Mouse (Mus musculus) gastrocnemius, postnatal 10 days (tissue): ENCODE results near the gene Rarg. TPM values are rescaled to one million over a fixed set of nuclear protein-coding genes. Genes with fewer than 3 reads are reported as not detected.
A peak's percentile ranks its signal among the peaks of the same experiment; 100 is the strongest.

Experiments used
- DNase-seq: peaks from one replicate; pipeline ENCODE4 v3.0.0; 2021; ENCODE audit warnings: mixed read lengths
- total RNA-seq, 2 experiments: library from RNA; stranded (reverse); gene quantifications; 2 replicates each; pipeline ENCODE4 v1.2.3; 2021

Rarg gene
- total RNA-seq, 2 experiments from 2014 or later = 12.4 to 22.2 TPM

GRCm38 (mm10) chr15:102204674-102205505, 52.4 kb downstream of the Rarg start, which contains the start of gene Csad:
TSS of gene Csad (minus strand) at chr15:102204724.
- DNase-seq = no peak

GRCm38 (mm10) chr15:102203835-102204381, 53.4 kb downstream of the Rarg start:
- DNase-seq = peak; percentile 73

GRCm38 (mm10) chr15:102202971-102203834, 54.1 kb downstream of the Rarg start, which contains the start of gene Zfp740:
TSS of gene Zfp740 (plus strand) at chr15:102203249.
- peak; percentile 95 for DNase-seq

GRCm38 (mm10) chr15:102198841-102199240, 58.5 kb downstream of the Rarg start:
- DNase-seq = no peak

- no peak for DNase-seq
Observed at GRCm38 (mm10) chr15:102195373-102195772, 61.9 kb downstream of the Rarg start.

- DNase-seq = no peak
Observed at GRCm38 (mm10) chr15:102194439-102194838, 62.9 kb downstream of the Rarg start.

GRCm38 (mm10) chr15:102193652-102194051, 63.7 kb downstream of the Rarg start:
- DNase-seq = no peak

GRCm38 (mm10) chr15:102192820-102193386, 64.4 kb downstream of the Rarg start:
- no peak for DNase-seq

- no peak for DNase-seq
Observed at GRCm38 (mm10) chr15:102192271-102192812, 65.0 kb downstream of the Rarg start.

- no peak for DNase-seq
Observed at GRCm38 (mm10) chr15:102191699-102192098, 65.6 kb downstream of the Rarg start.

GRCm38 (mm10) chr15:102188883-102189282, 68.4 kb downstream of the Rarg start:
- DNase-seq = no peak

GRCm38 (mm10) chr15:102188096-102188495, 69.2 kb downstream of the Rarg start:
- peak; percentile 57 for DNase-seq

GRCm38 (mm10) chr15:102186239-102186638, 71.1 kb downstream of the Rarg start:
- no peak for DNase-seq

Other genes starting within 250 kb of the Rarg start
- gene Krt18, start 229.3 kb downstream of the Rarg start, total RNA-seq = 1 to 10 TPM; 1.5 to 2.5 TPM
- 100 to 1,000 TPM; 151 to 152 TPM for gene Eif4b, start 183.7 kb downstream of the Rarg start, total RNA-seq
- gene Tns2, start 157.1 kb downstream of the Rarg start, total RNA-seq = 10 to 100 TPM; 38.8 to 41.9 TPM
- 10 to 100 TPM; 14.2 to 14.8 TPM for gene Spryd3, start 121.3 kb downstream of the Rarg start, total RNA-seq
- 10 to 100 TPM; 66.0 to 77.5 TPM for gene Igfbp6, start 113.2 kb downstream of the Rarg start, total RNA-seq
- gene Soat2, start 107.0 kb downstream of the Rarg start, total RNA-seq = under 1 TPM; 0.14 to 0.27 TPM
- 10 to 100 TPM; 42.8 to 52.6 TPM for gene Zfp740, start 54.3 kb downstream of the Rarg start, total RNA-seq
- gene Csad, start 52.8 kb downstream of the Rarg start, total RNA-seq = 10 to 100 TPM; 23.9 to 25.5 TPM
- 1 to 10 TPM in 1 of 2 experiments, under 1 TPM in 1; 0.59 to 1.3 TPM for gene Itgb7, start 25.6 kb downstream of the Rarg start, total RNA-seq
- gene Gm9918, start 13.0 kb upstream of the Rarg start, total RNA-seq = not detected
- 10 to 100 TPM; 16.1 to 17.6 TPM for gene Mfsd5, start 21.9 kb upstream of the Rarg start, total RNA-seq
- 1 to 10 TPM; 5.3 to 7.8 TPM for gene Espl1, start 38.7 kb upstream of the Rarg start, total RNA-seq
- 100 to 1,000 TPM; 278 to 289 TPM for gene Pfdn5, start 68.6 kb upstream of the Rarg start, total RNA-seq
- 10 to 100 TPM; 18.7 to 20.8 TPM for gene Myg1, start 74.2 kb upstream of the Rarg start, total RNA-seq
- gene Aaas, start 93.3 kb upstream of the Rarg start, total RNA-seq = 10 to 100 TPM in 1 of 2 experiments, 1 to 10 TPM in 1; 7.8 to 11.1 TPM
- 1 to 10 TPM in 1 of 2 experiments, under 1 TPM in 1; 0.14 to 7.4 TPM for gene Sp7, start 109.7 kb upstream of the Rarg start, total RNA-seq
- 10 to 100 TPM; 32.9 to 43.2 TPM for gene Sp1, start 148.6 kb upstream of the Rarg start, total RNA-seq
- 1 to 10 TPM; 4.1 to 5.8 TPM for gene Amhr2, start 187.8 kb upstream of the Rarg start, total RNA-seq
- gene Prr13, start 201.5 kb upstream of the Rarg start, total RNA-seq = 10 to 100 TPM; 11.3 to 14.5 TPM
- gene Pcbp2, start 213.0 kb upstream of the Rarg start, total RNA-seq = 100 to 1,000 TPM; 476 to 508 TPM
- gene Gm10337, start 246.2 kb upstream of the Rarg start, total RNA-seq = not detected